Comparison of ENCODE assay signal across 16 mouse cellular contexts in genomic region chr3:119729863-119730262, GRCm38 (mm10).
"Had no signal": no experiment of that assay in that cellular context is flagged by ENCODE, and none has a peak within 500 bp of the region (broad histone marks: within the 10 kb centered on the region; RNA-seq: fewer than 3 reads in every experiment).

No protein-coding gene starts in this region.

- DNase-seq: lung, adult 18-20 months; lung, embryonic 14.5 days; lung, postnatal 10 days; lung, postnatal 36 days; right cerebral cortex, postnatal 14 days; thymus, adult 2 months; thymus, postnatal 25 days; thymus, postnatal 4 days had no signal

- ATAC-seq: midbrain, embryonic 13.5 days; midbrain, embryonic 15.5 days had no signal

- H3K4me2 ChIP-seq: lung, embryonic 14.5 days; midbrain, embryonic 11.5 days; midbrain, embryonic 13.5 days; midbrain, embryonic 15.5 days; neural tube, embryonic 12.5 days; stomach, embryonic 15.5 days had no signal

- H3K4me3 ChIP-seq: midbrain, embryonic 13.5 days; midbrain, embryonic 15.5 days; neural tube, embryonic 12.5 days; stomach, embryonic 15.5 days had no signal

- H3K4me1 ChIP-seq: neural tube, embryonic 12.5 days; stomach, embryonic 15.5 days had no signal

- H3K36me3 ChIP-seq: midbrain, embryonic 15.5 days had no signal

- H3K27ac ChIP-seq: liver, embryonic 14.5 days; macrophage; midbrain, embryonic 13.5 days; midbrain, embryonic 15.5 days; neural tube, embryonic 12.5 days; stomach, embryonic 15.5 days; stomach, postnatal 0 days had no signal

- H3K9me3 ChIP-seq: midbrain, embryonic 13.5 days; midbrain, embryonic 15.5 days; neural tube, embryonic 12.5 days; stomach, embryonic 15.5 days had no signal

- H3K27me3 ChIP-seq: midbrain, embryonic 13.5 days; midbrain, embryonic 15.5 days; neural tube, embryonic 12.5 days; stomach, embryonic 15.5 days had no signal

- H3K9ac ChIP-seq: liver, embryonic 14.5 days; lung, embryonic 14.5 days; midbrain, embryonic 13.5 days; midbrain, embryonic 15.5 days; neural tube, embryonic 12.5 days; stomach, embryonic 15.5 days had no signal
